Mouse (Mus musculus): ENCODE data around the gene Prodh2. TPM values are rescaled to one million over a fixed set of nuclear protein-coding genes. Genes with fewer than 3 reads are reported as not detected.
"Not testable (repeated sequence)": the region's sequence is repeated elsewhere in the genome, so short reads cannot be mapped to it uniquely, and the experiment has no call there.

Gene Prodh2
- polyA plus RNA-seq, 1 experiment from 2014 or later, result not detected

- Histone ChIP-seq H3K9ac (replicated peaks) (no peak overlapping the region), H3K4me2 (no peak overlapping the region), H3K4me3 (replicated peaks) (no peak overlapping the region), H3K27me3 (replicated peaks) (no peaks in the 10 kb centered on the region; the same call in 1 of the 2 replicates), H3K4me1 (no peaks in the 10 kb centered on the region), H3K36me3 (no peaks in the 10 kb centered on the region), H3K27ac (replicated peaks) (no peak overlapping the region), H3K9me3 (replicated peaks) (no peaks in the 10 kb centered on the region)
- WGBS, result 21% methylated on average over 6 of the region's 6 CpGs
- no peak for ATAC-seq (ENCODE audit: low FRiP score)
Measured at GRCm38 (mm10) chr7:30490957-30491307, 2.5 kb upstream of the Prodh2 start.

GRCm38 (mm10) chr7:30492765-30493164 is 657 bp upstream of the Prodh2 start:
- no peaks in the 10 kb centered on the region for H3K36me3 ChIP-seq
- H3K4me3 ChIP-seq (replicated peaks), result no peak overlapping the region
- no peak overlapping the region for H3K9ac ChIP-seq (replicated peaks)
- H3K9me3 ChIP-seq (replicated peaks), result no peaks in the 10 kb centered on the region
- H3K4me2 ChIP-seq, result no peak overlapping the region
- WGBS, result 15% methylated on average over 4 of the region's 4 CpGs
- no peaks in the 10 kb centered on the region; the same call in 1 of the 2 replicates for H3K27me3 ChIP-seq (replicated peaks)
- no peak for ATAC-seq (ENCODE audit: low FRiP score)
- no peaks in the 10 kb centered on the region for H3K4me1 ChIP-seq
- no peak overlapping the region for H3K27ac ChIP-seq (replicated peaks)

- H3K9me3 ChIP-seq (replicated peaks); H3K4me3 ChIP-seq (replicated peaks); ATAC-seq (ENCODE audit: low FRiP score); H3K4me2 ChIP-seq; H3K4me1 ChIP-seq; H3K9ac ChIP-seq (replicated peaks); H3K27me3 ChIP-seq (replicated peaks); H3K27ac ChIP-seq (replicated peaks); H3K36me3 ChIP-seq: not testable (repeated sequence)
- WGBS, result 51% methylated on average over 5 of the region's 5 CpGs
Measured at GRCm38 (mm10) chr7:30495506-30496042, 2.2 kb downstream of the Prodh2 start.

GRCm38 (mm10) chr7:30501159-30501558 is 7.7 kb downstream of the Prodh2 start:
- not testable (repeated sequence) for H3K9me3 ChIP-seq (replicated peaks); H3K4me2 ChIP-seq; H3K9ac ChIP-seq (replicated peaks); H3K36me3 ChIP-seq; H3K4me1 ChIP-seq; ATAC-seq (ENCODE audit: low FRiP score); H3K4me3 ChIP-seq (replicated peaks); H3K27me3 ChIP-seq (replicated peaks); H3K27ac ChIP-seq (replicated peaks)
- WGBS, result 68% methylated on average over 5 of the region's 5 CpGs

- ATAC-seq (ENCODE audit: low FRiP score), result no peak
- H3K9ac ChIP-seq (replicated peaks), result no peak overlapping the region
- WGBS, result 73% methylated on average over 4 of the region's 4 CpGs
Measured at GRCm38 (mm10) chr7:30508061-30508460, 14.6 kb downstream of the Prodh2 start.

GRCm38 (mm10) chr7:30515003-30515760 is 21.8 kb downstream of the Prodh2 start:
- no peak overlapping the region for H3K9ac ChIP-seq (replicated peaks)
- no peaks in the 10 kb centered on the region for H3K4me1 ChIP-seq
- 63% methylated on average over 24 of the region's 24 CpGs for WGBS
- no peak overlapping the region for H3K27ac ChIP-seq (replicated peaks)
- H3K9me3 ChIP-seq (replicated peaks), result no peaks in the 10 kb centered on the region
- ATAC-seq (ENCODE audit: low FRiP score), result no peak
- H3K27me3 ChIP-seq (replicated peaks), result no peaks in the 10 kb centered on the region
- no peak overlapping the region for H3K4me2 ChIP-seq
- H3K36me3 ChIP-seq, result no peaks in the 10 kb centered on the region
- no peak overlapping the region for H3K4me3 ChIP-seq (replicated peaks)

More at GRCm38 (mm10) chr7:30508061-30508460, 14.6 kb downstream of the Prodh2 start:
- H3K4me2 ChIP-seq, result no peak overlapping the region
- H3K4me1 ChIP-seq, result no peaks in the 10 kb centered on the region
- H3K4me3 ChIP-seq (replicated peaks), result no peak overlapping the region
- no peaks in the 10 kb centered on the region for H3K27me3 ChIP-seq (replicated peaks)
- H3K36me3 ChIP-seq, result no peaks in the 10 kb centered on the region
- no peak overlapping the region for H3K27ac ChIP-seq (replicated peaks)
- H3K9me3 ChIP-seq (replicated peaks), result no peaks in the 10 kb centered on the region

GRCm38 (mm10) chr7:30518325-30518724 is 24.9 kb downstream of the Prodh2 start:
- Histone ChIP-seq H3K36me3 (peaks cover 8% of the 10 kb centered on the region), H3K4me1 (no peaks in the 10 kb centered on the region), H3K4me2 (no peak overlapping the region), H3K27ac (replicated peaks) (no peak overlapping the region), H3K27me3 (replicated peaks) (no peaks in the 10 kb centered on the region), H3K9me3 (replicated peaks) (no peaks in the 10 kb centered on the region), H3K9ac (replicated peaks) (no peak overlapping the region), H3K4me3 (replicated peaks) (no peak overlapping the region)
- 52% methylated on average over 8 of the region's 8 CpGs for WGBS
- no peak for ATAC-seq (ENCODE audit: low FRiP score)

GRCm38 (mm10) chr7:30520396-30520795 is 27.0 kb downstream of the Prodh2 start:
- Histone ChIP-seq H3K36me3 (peaks cover 28% of the 10 kb centered on the region), H3K4me3 (replicated peaks) (no peak overlapping the region), H3K4me2 (no peak overlapping the region), H3K4me1 (no peaks in the 10 kb centered on the region), H3K9ac (replicated peaks) (no peak overlapping the region), H3K9me3 (replicated peaks) (no peaks in the 10 kb centered on the region), H3K27me3 (replicated peaks) (no peaks in the 10 kb centered on the region), H3K27ac (replicated peaks) (no peak overlapping the region)
- WGBS, result 68% methylated on average over 4 of the region's 4 CpGs
- ATAC-seq (ENCODE audit: low FRiP score), result peak; percentile 19

GRCm38 (mm10) chr7:30520856-30521255 is 27.4 kb downstream of the Prodh2 start:
- Histone ChIP-seq H3K27me3 (replicated peaks) (no peaks in the 10 kb centered on the region), H3K9me3 (replicated peaks) (no peaks in the 10 kb centered on the region), H3K4me2 (no peak overlapping the region), H3K27ac (replicated peaks) (no peak overlapping the region), H3K4me3 (replicated peaks) (no peak overlapping the region), H3K4me1 (no peaks in the 10 kb centered on the region), H3K9ac (replicated peaks) (no peak overlapping the region), H3K36me3 (peaks cover 32% of the 10 kb centered on the region)
- 0 out of 2 replicates have a peak, but pooled peaks have one; percentile 5 for ATAC-seq (ENCODE audit: low FRiP score)
- WGBS, result 68% methylated on average over 5 of the region's 5 CpGs

- H3K4me2 ChIP-seq, result no peak overlapping the region
- WGBS, result 82% methylated on average over 10 of the region's 10 CpGs
- H3K4me3 ChIP-seq (replicated peaks), result no peak overlapping the region
- no peaks in the 10 kb centered on the region for H3K9me3 ChIP-seq (replicated peaks)
- H3K4me1 ChIP-seq, result peaks cover 4% of the 10 kb centered on the region; the same call in 1 of the 2 replicates
- no peak for ATAC-seq (ENCODE audit: low FRiP score)
- no peak overlapping the region for H3K9ac ChIP-seq (replicated peaks)
- H3K36me3 ChIP-seq, result peaks cover 51% of the 10 kb centered on the region
- no peaks in the 10 kb centered on the region for H3K27me3 ChIP-seq (replicated peaks)
- H3K27ac ChIP-seq (replicated peaks), result no peak overlapping the region
Measured at GRCm38 (mm10) chr7:30522871-30523270, 29.4 kb downstream of the Prodh2 start.

- no peak overlapping the region for H3K27ac ChIP-seq (replicated peaks)
- 80% methylated on average over 6 of the region's 6 CpGs for WGBS
- H3K4me1 ChIP-seq, result peaks cover 4% of the 10 kb centered on the region; the same call in 1 of the 2 replicates
- ATAC-seq (ENCODE audit: low FRiP score), result no peak
- no peaks in the 10 kb centered on the region for H3K27me3 ChIP-seq (replicated peaks)
- no peak overlapping the region for H3K4me3 ChIP-seq (replicated peaks)
- H3K9ac ChIP-seq (replicated peaks), result no peak overlapping the region
- no peak overlapping the region for H3K4me2 ChIP-seq
- no peaks in the 10 kb centered on the region for H3K9me3 ChIP-seq (replicated peaks)
- H3K36me3 ChIP-seq, result peaks cover 67% of the 10 kb centered on the region
Measured at GRCm38 (mm10) chr7:30524487-30524886, 31.1 kb downstream of the Prodh2 start.

- H3K4me1 ChIP-seq, result peaks cover 8% of the 10 kb centered on the region; the same call in 1 of the 2 replicates
- H3K9me3 ChIP-seq (replicated peaks), result no peaks in the 10 kb centered on the region
- H3K4me2 ChIP-seq, result no peak overlapping the region
- H3K4me3 ChIP-seq (replicated peaks), result no peak overlapping the region
- no peaks in the 10 kb centered on the region for H3K27me3 ChIP-seq (replicated peaks)
- H3K27ac ChIP-seq (replicated peaks), result no peak overlapping the region
- no peak for ATAC-seq (ENCODE audit: low FRiP score)
- peaks cover 82% of the 10 kb centered on the region for H3K36me3 ChIP-seq
- no peak overlapping the region for H3K9ac ChIP-seq (replicated peaks)
- WGBS, result 37% methylated on average over 10 of the region's 10 CpGs
Measured at GRCm38 (mm10) chr7:30525954-30526353, 32.5 kb downstream of the Prodh2 start.

Measured in neural tube, embryonic 15.5 days (tissue).